Mouse (Mus musculus) liver, embryonic 14.5 days (tissue): ENCODE measurements at regions not wholly inside any gene's neighbourhood (a gene's known extent, or its start where the extent isn't known, plus 50 kb on each side); places are given as distances from the start of the nearest gene placed in this dataset.

ENCODE experiments used
- CTCF ChIP-seq: IDR thresholded peaks from 2 replicates; pipeline ENCODE4 v1.5.1; 2016; ENCODE audit warnings: antibody characterized with exemption, low read depth, control low read depth
- EP300 ChIP-seq: IDR thresholded peaks from 2 replicates; pipeline ENCODE4 v1.6.1; 2016; ENCODE audit warnings: antibody characterized with exemption, low read depth

DNA sequence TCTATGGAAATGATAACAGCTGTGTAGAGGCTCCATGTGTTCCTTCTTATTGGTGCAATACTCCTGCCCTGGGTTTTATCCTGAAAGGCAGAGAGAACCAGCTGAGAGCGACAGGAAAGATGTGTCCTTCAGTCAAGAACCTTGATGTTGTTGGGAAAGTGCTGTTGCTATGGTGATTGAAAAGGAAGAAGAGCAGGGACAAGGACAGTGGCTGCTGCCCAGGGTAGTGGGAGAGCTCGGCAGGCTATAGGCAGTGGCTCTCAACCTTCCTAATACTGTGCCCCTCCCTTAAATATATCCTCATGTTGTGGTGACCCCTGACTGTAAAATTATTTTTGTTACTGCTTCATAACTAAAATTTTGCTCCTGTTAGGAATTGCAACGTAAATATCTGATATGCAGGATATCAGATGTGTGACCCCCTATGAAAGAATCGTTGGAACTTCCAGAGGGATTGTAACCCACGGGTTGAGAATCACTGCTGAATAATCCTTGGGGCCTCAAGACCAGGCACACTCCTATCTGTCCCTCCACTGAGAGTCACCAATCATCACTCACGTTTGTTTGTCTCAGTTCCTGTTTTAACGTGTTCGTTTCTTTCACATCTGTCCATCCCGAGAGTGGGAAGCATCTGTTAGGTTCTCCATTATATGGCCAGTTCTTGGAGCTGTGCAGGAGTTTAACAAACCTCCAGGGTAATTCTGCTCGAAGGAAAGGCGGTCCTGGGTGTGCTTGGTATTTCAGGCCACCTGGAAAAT, 68.9 kb upstream of the Smim23 start:
- TF ChIP-seq CTCF: no peak
- TF ChIP-seq EP300: no peak
